Mouse (Mus musculus) myocyte (in vitro differentiated cells): ENCODE data around the gene Filip1.

Experiments used
- CEBPB ChIP-seq: IDR thresholded peaks from 2 replicates; pipeline ENCODE4 v1.6.1; 2011; ENCODE audit warnings: mild to moderate bottlenecking, moderate library complexity; ENCODE audit not compliant: poor library complexity, insufficient read depth, severe bottlenecking
- E2F4 ChIP-seq: IDR thresholded peaks from one replicate; pipeline ENCODE4 v1.6.1; 2011; ENCODE audit warnings: mild to moderate bottlenecking, control low read depth, moderate library complexity; ENCODE audit not compliant: insufficient read depth
- MAX ChIP-seq: IDR thresholded peaks from one replicate; pipeline ENCODE4 v1.6.1; 2011; ENCODE audit warnings: low read depth, mild to moderate bottlenecking, control low read depth
- MYOD1 ChIP-seq, 3 experiments: IDR thresholded peaks; one replicate each; pipeline ENCODE4 v1.6.1; 2011; ENCODE audit warnings: control low read depth in 2 of 3, low read depth in 2 of 3, mild to moderate bottlenecking in 2 of 3, moderate library complexity in 1 of 3; ENCODE audit not compliant: insufficient read length in 2 of 3, control insufficient read depth in 1 of 3
- MYOG ChIP-seq, 3 experiments: IDR thresholded peaks; one replicate each; pipeline ENCODE4 v1.6.1; 2011; ENCODE audit warnings: control low read depth in 2 of 3, low read depth in 2 of 3, mild to moderate bottlenecking in 2 of 3; ENCODE audit not compliant: insufficient read length in 2 of 3, control insufficient read depth in 1 of 3, insufficient read depth in 1 of 3
- POLR2A ChIP-seq: IDR thresholded peaks from one replicate; pipeline ENCODE4 v1.6.1; 2011; ENCODE audit warnings: low read depth, mild to moderate bottlenecking, control low read depth, moderate library complexity; ENCODE audit not compliant: insufficient read length
- POLR2AphosphoS2 ChIP-seq: IDR thresholded peaks from one replicate; pipeline ENCODE4 v1.6.1; 2011; ENCODE audit warnings: low read depth, control low read depth; ENCODE audit not compliant: insufficient read length
- REST ChIP-seq: IDR thresholded peaks from one replicate; pipeline ENCODE4 v1.6.1; 2011; ENCODE audit warnings: mild to moderate bottlenecking, control low read depth, moderate library complexity; ENCODE audit not compliant: insufficient read depth, insufficient read length
- SRF ChIP-seq: IDR thresholded peaks from one replicate; pipeline ENCODE4 v1.6.1; 2011; ENCODE audit warnings: low read depth; ENCODE audit not compliant: control insufficient read depth, insufficient read length
- TCF12 ChIP-seq: IDR thresholded peaks from one replicate; pipeline ENCODE4 v1.6.1; 2011; ENCODE audit warnings: mild to moderate bottlenecking, control low read depth; ENCODE audit not compliant: poor library complexity, insufficient read depth, severe bottlenecking
- TCF3 ChIP-seq: IDR thresholded peaks from one replicate; pipeline ENCODE4 v1.6.1; 2011; ENCODE audit warnings: low read depth, control low read depth; ENCODE audit not compliant: insufficient read length
- USF1 ChIP-seq: IDR thresholded peaks from one replicate; pipeline ENCODE4 v1.6.1; 2011; ENCODE audit warnings: low read depth, mild to moderate bottlenecking, control low read depth, moderate library complexity

DNA sequence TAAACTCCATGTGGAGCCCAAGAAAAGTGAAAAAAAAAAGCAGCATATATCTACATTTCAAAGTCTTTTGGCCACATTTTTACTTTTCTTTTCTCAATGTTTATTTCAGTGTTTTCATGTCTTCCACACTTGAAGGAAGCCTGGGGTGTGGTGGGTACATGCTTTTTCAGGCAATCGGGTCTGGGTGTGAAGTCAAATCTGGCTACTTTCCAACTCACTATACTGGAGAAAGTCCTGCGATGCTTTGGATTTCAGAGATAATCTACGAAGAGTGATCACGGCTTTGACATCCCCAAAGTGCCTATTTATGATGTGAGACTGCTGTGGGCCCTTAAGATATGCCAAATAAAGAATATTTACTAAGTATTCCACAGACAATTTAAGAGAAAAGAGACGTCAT, 57.7 kb downstream of the Filip1 start:
- no peak for TF ChIP-seq CEBPB
- TF ChIP-seq POLR2A, result no peak
- no peak for TF ChIP-seq MYOG (IDR thresholded peaks at IDR 0.05; ENCODE audit: control insufficient read depth in 1 of 3, insufficient read depth in 1 of 3, insufficient read length in 2 of 3, low read depth in 2 of 3)
- TF ChIP-seq E2F4, result no peak
- no peak for TF ChIP-seq REST
- TF ChIP-seq USF1, result no peak
- no peak for TF ChIP-seq MYOD1 (IDR thresholded peaks at IDR 0.05; ENCODE audit: control insufficient read depth in 1 of 3, insufficient read length in 2 of 3, low read depth in 2 of 3)
- TF ChIP-seq MAX, result no peak
- TF ChIP-seq TCF3, result no peak
- no peak for TF ChIP-seq TCF12
- no peak for TF ChIP-seq POLR2AphosphoS2
- TF ChIP-seq SRF, result no peak
